Mouse (Mus musculus): ENCODE measurements at regions not wholly inside any gene's neighbourhood (a gene's known extent, or its start where the extent isn't known, plus 50 kb on each side); places are given as distances from the start of the nearest gene placed in this dataset.

DNA sequence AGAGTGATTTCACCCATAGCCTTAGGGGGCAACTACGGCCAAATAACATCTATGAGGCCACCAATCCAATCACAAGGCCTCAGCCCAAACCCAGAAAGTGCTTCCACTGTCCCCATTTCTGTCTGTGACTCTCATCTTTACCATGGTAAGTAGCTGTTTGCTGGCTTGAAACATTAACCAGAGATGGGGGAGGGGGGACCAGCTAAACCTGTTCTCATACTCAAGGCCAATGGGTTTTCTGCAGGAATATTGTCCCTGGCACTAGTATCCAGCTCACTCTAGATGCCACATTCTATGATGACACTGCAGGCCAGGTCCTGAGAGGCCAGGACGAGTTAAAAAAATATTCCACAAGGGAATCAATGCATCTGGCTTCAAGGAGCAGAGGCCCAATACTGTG is 117.1 kb upstream of the Immp2l start:
- H3K79me2 ChIP-seq (replicated peaks; ENCODE audit: control insufficient read depth, extremely low read depth, insufficient read depth, poor library complexity, severe bottlenecking): no peaks in the 10 kb centered on the region
- no peak overlapping the region for H3K4me2 ChIP-seq (ENCODE audit: insufficient read depth, low read depth, poor library complexity, severe bottlenecking)
- in situ Hi-C loops (cut with MboI; ENCODE audit: low pct_ligation_motif_present, low pct_unique_long_range_greater_than_20kb, low sequenced_read_pairs) (no loop called here), dilution Hi-C loops (cut with MboI; ENCODE audit: extremely low pct_ligation_motif_present, extremely low pct_unique_long_range_greater_than_20kb, low sequenced_read_pairs) (no loop called here)
- no peaks in the 10 kb centered on the region for H3K27me3 ChIP-seq (replicated peaks)
- H3K27ac ChIP-seq (ENCODE audit: insufficient read depth, low read depth): no peak overlapping the region
- TF ChIP-seq PAX5 (IDR thresholded peaks at IDR 0.05; ENCODE audit: low read length) (no peak), NRF1 (IDR thresholded peaks at IDR 0.05; ENCODE audit: low read depth, low read length) (no peak), ZKSCAN1 (IDR thresholded peaks at IDR 0.05; ENCODE audit: borderline replicate concordance, low read depth, low read length) (no peak), ZMIZ1 (IDR thresholded peaks at IDR 0.05; ENCODE audit: low read depth, low read length) (no peak), EP300 (IDR thresholded peaks at IDR 0.05; ENCODE audit: low read length) (no peak), IRF4 (IDR thresholded peaks at IDR 0.05; ENCODE audit: low read depth, low read length) (no peak), SMC3 (IDR thresholded peaks at IDR 0.05; ENCODE audit: low read depth, low read length) (no peak), E2F4 (IDR thresholded peaks at IDR 0.05; ENCODE audit: insufficient replicate concordance, low read depth, low read length) (no peak), MYC (IDR thresholded peaks at IDR 0.05; ENCODE audit: low read depth, low read length) (no peak), RAD21 (IDR thresholded peaks at IDR 0.05; ENCODE audit: low read depth, low read length) (no peak), TBP (conservative IDR thresholded peaks at IDR 0.05; ENCODE audit: low read depth, low read length) (no peak), CHD2 (IDR thresholded peaks at IDR 0.05; ENCODE audit: low read length) (no peak)
- no peaks in the 10 kb centered on the region for H3K36me3 ChIP-seq (replicated peaks in 1 of 2; ENCODE audit: control insufficient read depth in 1 of 2, insufficient read depth in 1 of 2, low read length in 1 of 2)
- no peak for DNase-seq (ENCODE audit: extremely low read depth)
- no peaks in the 10 kb centered on the region for H3K9me3 ChIP-seq (replicated peaks; ENCODE audit: low read length)
- no peak overlapping the region for H3K9ac ChIP-seq (ENCODE audit: insufficient read depth, low read depth)
- H3K4me1 ChIP-seq (ENCODE audit: control insufficient read depth in 1 of 2, insufficient read depth in 2 of 2): peaks cover 0 to 10% of the 10 kb centered on the region in 2 experiments; a peak in 2 of 4 replicates
- no peak overlapping the region for H3K4me3 ChIP-seq (replicated peaks in 1 of 3; ENCODE audit: low read depth in 2 of 3, low read length in 2 of 3, poor library complexity in 1 of 3)

DNA sequence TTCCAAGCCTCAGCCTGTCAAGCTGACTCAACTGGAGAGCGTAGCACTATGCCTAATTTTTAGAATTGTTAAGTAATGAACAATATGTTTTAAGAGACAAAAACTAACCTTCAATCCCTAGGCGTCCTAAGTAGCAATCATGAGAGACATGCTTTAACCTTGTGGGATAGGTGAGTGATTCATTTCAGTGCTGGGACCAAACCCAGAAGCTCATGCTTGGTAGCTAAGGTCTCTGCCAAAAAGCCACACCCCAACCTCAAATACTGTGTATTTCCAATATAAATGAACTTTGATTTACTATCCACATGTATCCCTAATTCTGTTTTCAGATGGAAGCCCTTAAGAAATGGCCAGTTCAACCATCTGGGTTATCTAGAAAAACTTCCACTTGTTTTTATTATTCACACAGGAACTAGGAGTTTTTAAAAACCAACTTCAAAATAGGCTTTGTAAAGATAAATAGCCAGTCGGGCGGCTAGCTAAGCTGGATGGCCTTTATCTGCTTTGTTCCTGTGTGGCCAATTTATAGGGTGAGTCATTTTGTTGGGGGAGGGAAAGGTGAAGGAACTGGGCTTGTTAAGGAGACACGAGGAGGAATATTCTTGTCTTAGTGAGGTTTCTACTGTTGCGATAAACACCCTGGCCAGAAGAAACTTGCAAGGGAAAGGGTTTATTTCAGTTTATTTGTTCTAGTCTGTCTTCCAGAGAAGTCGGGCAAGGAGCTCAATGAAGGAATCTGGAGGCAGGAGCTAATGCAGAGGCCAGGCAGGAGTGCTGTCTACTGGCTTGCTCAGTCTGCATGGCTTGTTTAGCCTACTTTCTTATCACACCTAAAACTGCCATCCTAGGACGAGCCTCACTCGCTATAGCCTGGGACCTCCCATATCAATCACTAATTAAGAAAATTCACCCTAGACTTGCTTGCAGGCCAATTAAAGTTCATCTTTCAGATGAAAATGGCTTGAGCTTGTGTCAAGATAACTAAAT is 114.8 kb upstream of the Immp2l start:
- no peaks in the 10 kb centered on the region for H3K79me2 ChIP-seq (replicated peaks; ENCODE audit: control insufficient read depth, extremely low read depth, insufficient read depth, poor library complexity, severe bottlenecking)
- dilution Hi-C loops (cut with MboI; ENCODE audit: extremely low pct_ligation_motif_present, extremely low pct_unique_long_range_greater_than_20kb, low sequenced_read_pairs): no loop called here

More for the DNA sequence above, 114.8 kb upstream of the Immp2l start:
- no peaks in the 10 kb centered on the region for H3K9me3 ChIP-seq (replicated peaks; ENCODE audit: low read length)
- no peak overlapping the region for H3K4me2 ChIP-seq (ENCODE audit: insufficient read depth, low read depth, poor library complexity, severe bottlenecking)
- H3K9ac ChIP-seq (ENCODE audit: insufficient read depth, low read depth): no peak overlapping the region
- H3K27ac ChIP-seq (ENCODE audit: insufficient read depth, low read depth): no peak overlapping the region
- no peak overlapping the region for H3K4me3 ChIP-seq (replicated peaks in 1 of 3; ENCODE audit: low read depth in 2 of 3, low read length in 2 of 3, poor library complexity in 1 of 3)
- H3K36me3 ChIP-seq (replicated peaks in 1 of 2; ENCODE audit: control insufficient read depth in 1 of 2, insufficient read depth in 1 of 2, low read length in 1 of 2): no peaks in the 10 kb centered on the region
- H3K27me3 ChIP-seq (replicated peaks): no peaks in the 10 kb centered on the region
- peaks cover 0 to 8% of the 10 kb centered on the region in 2 experiments; a peak in 1 of 4 replicates for H3K4me1 ChIP-seq (ENCODE audit: control insufficient read depth in 1 of 2, insufficient read depth in 2 of 2)
- in situ Hi-C loops (cut with MboI; ENCODE audit: low pct_ligation_motif_present, low pct_unique_long_range_greater_than_20kb, low sequenced_read_pairs): no loop called here
- no peak for DNase-seq (ENCODE audit: extremely low read depth)
- no peak for TF ChIP-seq UBTF (IDR thresholded peaks at IDR 0.05; ENCODE audit: low read depth, low read length)
- no peak for TF ChIP-seq TBP (conservative IDR thresholded peaks at IDR 0.05; ENCODE audit: low read depth, low read length)
- no peak for TF ChIP-seq GABPA (IDR thresholded peaks at IDR 0.05; ENCODE audit: insufficient replicate concordance, low read depth, low read length)
- TF ChIP-seq MEF2A (IDR thresholded peaks at IDR 0.05; ENCODE audit: borderline replicate concordance, low read depth, low read length): no peak
- no peak for TF ChIP-seq ZC3H11A (IDR thresholded peaks at IDR 0.05; ENCODE audit: low read depth, low read length)
- TF ChIP-seq CTCF (conservative IDR thresholded peaks at IDR 0.05 in 1 of 2, IDR thresholded peaks at IDR 0.05 in 1 of 2; ENCODE audit: low read depth in 2 of 2, low read length in 2 of 2): no peak
- TF ChIP-seq USF1 (IDR thresholded peaks at IDR 0.05; ENCODE audit: low read depth, low read length): no peak
- no peak for TF ChIP-seq JUN (IDR thresholded peaks at IDR 0.05; ENCODE audit: insufficient read depth, low read depth, low read length)
- no peak for TF ChIP-seq IRF4 (IDR thresholded peaks at IDR 0.05; ENCODE audit: low read depth, low read length)
- TF ChIP-seq TCF12 (IDR thresholded peaks at IDR 0.05; ENCODE audit: low read depth, low read length): no peak
- no peak for TF ChIP-seq MAFK (IDR thresholded peaks at IDR 0.05; ENCODE audit: insufficient replicate concordance, low read length)
- TF ChIP-seq CHD1 (IDR thresholded peaks at IDR 0.05; ENCODE audit: low read depth, low read length): no peak
- no peak for TF ChIP-seq CHD2 (IDR thresholded peaks at IDR 0.05; ENCODE audit: low read length)
- TF ChIP-seq ELF1 (IDR thresholded peaks at IDR 0.05; ENCODE audit: low read depth, low read length): no peak
- TF ChIP-seq ZMIZ1 (IDR thresholded peaks at IDR 0.05; ENCODE audit: low read depth, low read length): no peak
- no peak for TF ChIP-seq KAT2A (IDR thresholded peaks at IDR 0.05; ENCODE audit: insufficient replicate concordance, low read length)
- no peak for TF ChIP-seq ZKSCAN1 (IDR thresholded peaks at IDR 0.05; ENCODE audit: borderline replicate concordance, low read depth, low read length)
- no peak for TF ChIP-seq RAD21 (IDR thresholded peaks at IDR 0.05; ENCODE audit: low read depth, low read length)
- no peak for TF ChIP-seq MAX (IDR thresholded peaks at IDR 0.05; ENCODE audit: low read length)
- TF ChIP-seq BHLHE40 (IDR thresholded peaks at IDR 0.05; ENCODE audit: low read depth, low read length): no peak
